Mouse (Mus musculus) small intestine, adult 2 months (tissue): ENCODE measurements around the gene Zyg11a.

Experiments used
- CTCF ChIP-seq: fragments of 200-500 bp; IDR thresholded peaks from 2 replicates; pipeline ENCODE4 v1.5.1; 2012; ENCODE audit warnings: low read depth, mild to moderate bottlenecking, control low read depth, inconsistent platforms, low read length, moderate library complexity, mixed read lengths; ENCODE audit not compliant: insufficient replicate concordance, insufficient read length; ENCODE audit errors: extremely low read depth
- POLR2A ChIP-seq: fragments of 200-500 bp; IDR thresholded peaks from 2 replicates; pipeline ENCODE4 v1.6.1; 2012; ENCODE audit warnings: low read depth, mild to moderate bottlenecking, control low read depth, inconsistent platforms, low read length, moderate library complexity

- TF ChIP-seq CTCF (no peak), POLR2A (no peak)
Observed at GRCm38 (mm10) chr4:108219019-108219418, 1.2 kb upstream of the Zyg11a start.
